Mouse (Mus musculus) C2C12 (cell line): ENCODE data around the gene Wdcp.

Experiments
- CTCF ChIP-seq: IDR thresholded peaks from one replicate; pipeline ENCODE4 v1.5.1; 2011; ENCODE audit not compliant: control insufficient read depth, insufficient read depth, insufficient read length
- USF1 ChIP-seq: IDR thresholded peaks from one replicate; pipeline ENCODE4 v1.6.1; 2011; ENCODE audit warnings: low read depth, mild to moderate bottlenecking, control low read depth, moderate library complexity

GRCm38 (mm10) chr12:4843741-4844140 is 638 bp downstream of the Wdcp start:
- TF ChIP-seq CTCF (no peak), USF1 (no peak)
